Mouse (Mus musculus) right cerebral cortex, postnatal 4 days (tissue): Measurements from ENCODE around the gene Gm10681.
"Not testable (repeated sequence)": the region's sequence is repeated elsewhere in the genome, so short reads cannot be mapped to it uniquely, and the experiment has no call there.

Experiments used
- DNase-seq: peaks from one replicate; pipeline ENCODE4 v3.0.0-alpha.2; 2022

The Gm10681 gene

DNA sequence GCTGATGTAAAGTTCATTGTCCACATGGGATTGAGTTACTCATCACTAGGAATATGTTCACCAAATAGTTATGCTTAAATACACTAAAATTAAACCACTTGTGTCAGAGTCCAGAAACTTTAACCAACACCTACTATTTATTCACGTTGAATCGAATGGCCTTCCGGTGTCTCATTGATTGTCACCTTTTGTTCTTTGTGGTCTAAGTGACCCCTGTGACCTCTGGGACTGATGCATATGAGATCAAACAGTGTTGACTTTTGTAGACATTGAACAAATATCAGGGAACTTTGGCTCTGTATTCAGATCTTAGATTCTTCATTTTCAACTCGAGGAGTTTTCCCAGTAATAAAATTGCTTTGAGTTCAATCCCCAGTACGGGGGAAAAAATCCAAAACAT, 81.4 kb downstream of the Gm10681 start:
- not testable (repeated sequence) for DNase-seq
